10 mouse cellular contexts compared by ENCODE assay signal in genomic region chr16:77237272-77237603, GRCm38 (mm10).
DNase-seq lines count a peak whose midpoint lies in the region; ATAC-seq and TF ChIP-seq lines count a peak whose summit lies in the region.
"Had no signal": no experiment of that assay in that cellular context is flagged by ENCODE, and none has a peak within 500 bp of the region (broad histone marks: within the 10 kb centered on the region; RNA-seq: fewer than 3 reads in every experiment).

No protein-coding gene starts in this region.

- peaks cover 17% of the 10 kb centered on the region; the same call in 1 of the 2 replicates for H3K4me1 ChIP-seq in forebrain, embryonic 11.5 days (replicated peaks; ENCODE audit: control insufficient read depth, insufficient read depth, low read length)
- peaks cover 8% of the 10 kb centered on the region; the same call in 1 of the 2 replicates for H3K4me1 ChIP-seq in hindbrain, embryonic 15.5 days (replicated peaks)
- peaks cover 19% of the 10 kb centered on the region for H3K4me1 ChIP-seq in neural tube, embryonic 12.5 days

- WGBS in forebrain, embryonic 11.5 days = 26% methylated on average over 2 of the region's 2 CpGs
- 19% methylated on average over 2 of the region's 2 CpGs for WGBS in hindbrain, embryonic 15.5 days
- WGBS in neural tube, embryonic 12.5 days = 43% methylated on average over 2 of the region's 2 CpGs

- ATAC-seq in forebrain, embryonic 11.5 days (replicated peaks; ENCODE audit: low FRiP score) = no peak
- ATAC-seq in hindbrain, embryonic 15.5 days (ENCODE audit: low FRiP score, low read depth) = no peak
- ATAC-seq in neural tube, embryonic 12.5 days (ENCODE audit: low FRiP score, low read depth) = no peak; the same call in 1 of the 2 replicates
- ATAC-seq in activated CD4-positive, CD25-positive, alpha-beta regulatory T cell, adult 4 months = no peak

- no peak for DNase-seq in layer of hippocampus, adult 2 months (ENCODE audit: low spot score in 2 of 2)
- no peak for DNase-seq in layer of hippocampus, adult 9-11 months
- no peak for DNase-seq in forebrain, embryonic 11.5 days (ENCODE audit: low spot score)
- DNase-seq in ovary, postnatal 36 days (ENCODE audit: low spot score) = no peak
- DNase-seq in right cerebral cortex, postnatal 25 days = no peak
- DNase-seq: kidney, adult 8-10 months had no signal

- peak overlapping the region; percentile 53 for H3K4me3 ChIP-seq in layer of hippocampus, adult 2 months
- no peak overlapping the region for H3K4me3 ChIP-seq in forebrain, embryonic 11.5 days (ENCODE audit: low read depth, low read length)
- H3K4me3 ChIP-seq in hindbrain, embryonic 15.5 days = peak overlapping the region; percentile 38
- H3K4me3 ChIP-seq in neural tube, embryonic 12.5 days = 0 out of 2 replicates have a peak overlapping the region, but pooled peaks have one; percentile 24

- no peaks in the 10 kb centered on the region for H3K27me3 ChIP-seq in forebrain, embryonic 11.5 days (ENCODE audit: control insufficient read depth, insufficient read depth, low read length)
- H3K27me3 ChIP-seq in hindbrain, embryonic 15.5 days = no peaks in the 10 kb centered on the region
- H3K27me3 ChIP-seq in neural tube, embryonic 12.5 days (replicated peaks) = no peaks in the 10 kb centered on the region

- H3K9ac ChIP-seq in forebrain, embryonic 11.5 days (ENCODE audit: low read length) = peak overlapping the region; percentile 37; the same call in 1 of the 2 replicates
- H3K9ac ChIP-seq in hindbrain, embryonic 15.5 days = peak overlapping the region; percentile 50
- peak overlapping the region; percentile 46 for H3K9ac ChIP-seq in neural tube, embryonic 12.5 days
- H3K9ac ChIP-seq: liver, embryonic 14.5 days had no signal

- peak overlapping the region; percentile 42 for H3K4me2 ChIP-seq in forebrain, embryonic 11.5 days (ENCODE audit: low read depth, low read length, severe bottlenecking)
- H3K4me2 ChIP-seq in hindbrain, embryonic 15.5 days = peak overlapping the region; percentile 52
- H3K4me2 ChIP-seq in neural tube, embryonic 12.5 days (replicated peaks) = peak overlapping the region; percentile 52

- no peaks in the 10 kb centered on the region for H3K36me3 ChIP-seq in forebrain, embryonic 11.5 days (ENCODE audit: control insufficient read depth, insufficient read depth, low read length)
- H3K36me3 ChIP-seq in hindbrain, embryonic 15.5 days = no peaks in the 10 kb centered on the region
- H3K36me3 ChIP-seq in neural tube, embryonic 12.5 days = no peaks in the 10 kb centered on the region

- peak overlapping the region; percentile 96 for H3K27ac ChIP-seq in layer of hippocampus, adult 2 months
- H3K27ac ChIP-seq in forebrain, embryonic 11.5 days (ENCODE audit: low read depth, low read length) = peak overlapping the region; percentile 96
- H3K27ac ChIP-seq in hindbrain, embryonic 15.5 days (replicated peaks) = peak overlapping the region; percentile 95
- H3K27ac ChIP-seq in neural tube, embryonic 12.5 days = peak overlapping the region; percentile 76
- H3K27ac ChIP-seq: liver, embryonic 14.5 days had no signal

- no peak for TF ChIP-seq CTCF in layer of hippocampus, adult 2 months (conservative IDR thresholded peaks at IDR 0.05)

- no peaks in the 10 kb centered on the region for H3K9me3 ChIP-seq in forebrain, embryonic 11.5 days (ENCODE audit: control insufficient read depth, low read length)
- H3K9me3 ChIP-seq in hindbrain, embryonic 15.5 days = no peaks in the 10 kb centered on the region
- no peaks in the 10 kb centered on the region for H3K9me3 ChIP-seq in neural tube, embryonic 12.5 days
